Mouse (Mus musculus) midbrain, embryonic 16.5 days (tissue): Measurements from ENCODE around the gene Slc9b1. TPM values are rescaled to one million over a fixed set of nuclear protein-coding genes. Genes with fewer than 3 reads are reported as not detected.
A peak's percentile ranks its signal among the peaks of the same experiment; 100 is the strongest.

ENCODE experiments used
- ATAC-seq: fragments of 200-750 bp; cut with Nextera tagmentation; 2 replicates; pipeline ENCODE4 v1.8.0; 2017; ENCODE audit warnings: moderate TSS enrichment
- H3K27ac ChIP-seq: fragments of 300-500 bp; sonication (generic); 2 replicates; pipeline ENCODE4 v1.5.1; 2014; ENCODE audit warnings: mild to moderate bottlenecking, low read length, mixed read lengths
- H3K27me3 ChIP-seq: fragments of 300-500 bp; sonication (generic); 2 replicates; pipeline ENCODE4 v1.6.1; 2014; ENCODE audit warnings: low read depth, low read length, mixed read lengths; ENCODE audit not compliant: control insufficient read depth, insufficient read depth
- H3K36me3 ChIP-seq: fragments of 300-500 bp; sonication (generic); 2 replicates; pipeline ENCODE4 v1.6.1; 2014; ENCODE audit warnings: mild to moderate bottlenecking, low read length, moderate library complexity, mixed read lengths; ENCODE audit not compliant: control insufficient read depth, insufficient read depth
- H3K4me1 ChIP-seq: fragments of 300-500 bp; sonication (generic); 2 replicates; pipeline ENCODE4 v1.6.1; 2014; ENCODE audit warnings: mild to moderate bottlenecking, low read length, mixed read lengths; ENCODE audit not compliant: control insufficient read depth, insufficient read depth
- H3K4me2 ChIP-seq: fragments of 300-500 bp; sonication (generic); 2 replicates; pipeline ENCODE4 v1.6.1; 2014; ENCODE audit warnings: mild to moderate bottlenecking, low read length, mixed read lengths
- H3K4me3 ChIP-seq: fragments of 300-500 bp; sonication (generic); 2 replicates; pipeline ENCODE4 v1.5.1; 2014; ENCODE audit warnings: low read depth, mild to moderate bottlenecking, low read length, moderate library complexity, mixed read lengths
- H3K9ac ChIP-seq: fragments of 300-500 bp; sonication (generic); 2 replicates; pipeline ENCODE4 v1.6.1; 2014; ENCODE audit warnings: low read depth, low read length, mixed read lengths
- H3K9me3 ChIP-seq: fragments of 300-500 bp; sonication (generic); replicated peaks from 2 replicates; pipeline ENCODE4 v1.6.1; 2014; ENCODE audit warnings: mild to moderate bottlenecking, low read length, mixed read lengths; ENCODE audit not compliant: control insufficient read depth, poor library complexity, severe bottlenecking
- WGBS: fragments of 180-500 bp; shearing (Covaris S2); extraction: QIAGEN DNeasy Blood & Tissue Kit; methylation state at CpG from one replicate; pipeline ENCODE4 v1.1.7; 2014; 5-methylcytosine and 5-hydroxymethylcytosine counted together
- polyA plus RNA-seq: library from polyadenylated mRNA; unstranded; fragments of >200 nt; fragmentation: Nextera tagmentation; extraction: Ambion mirVana; gene quantifications from 2 replicates; pipeline ENCODE4 v1.2.1, GENCODE M21; 2015

Gene Slc9b1
- polyA plus RNA-seq, 1 experiment from 2014 or later, result 0.41 TPM

- Histone ChIP-seq H3K36me3 (no peaks in the 10 kb centered on the region), H3K4me3 (no peak overlapping the region), H3K27me3 (no peaks in the 10 kb centered on the region), H3K9me3 (no peaks in the 10 kb centered on the region), H3K4me2 (no peak overlapping the region), H3K27ac (no peak overlapping the region), H3K4me1 (peaks cover 15% of the 10 kb centered on the region), H3K9ac (no peak overlapping the region)
- WGBS, result 94% methylated on average over 3 of the region's 3 CpGs
- ATAC-seq, result no peak
These were observed 70.0 kb downstream of the Slc9b1 start for GRCm38 (mm10) chr3:135417799-135418198.

GRCm38 (mm10) chr3:135420542-135421309, 72.9 kb downstream of the Slc9b1 start:
- H3K4me2 ChIP-seq, result no peak overlapping the region
- no peaks in the 10 kb centered on the region for H3K9me3 ChIP-seq
- 90% methylated on average over 9 of the region's 9 CpGs for WGBS
- no peak for ATAC-seq
- H3K4me1 ChIP-seq, result peaks cover 23% of the 10 kb centered on the region
- no peaks in the 10 kb centered on the region for H3K36me3 ChIP-seq
- no peak overlapping the region for H3K4me3 ChIP-seq
- H3K27ac ChIP-seq, result no peak overlapping the region
- H3K9ac ChIP-seq, result no peak overlapping the region
- H3K27me3 ChIP-seq, result no peaks in the 10 kb centered on the region

DNA sequence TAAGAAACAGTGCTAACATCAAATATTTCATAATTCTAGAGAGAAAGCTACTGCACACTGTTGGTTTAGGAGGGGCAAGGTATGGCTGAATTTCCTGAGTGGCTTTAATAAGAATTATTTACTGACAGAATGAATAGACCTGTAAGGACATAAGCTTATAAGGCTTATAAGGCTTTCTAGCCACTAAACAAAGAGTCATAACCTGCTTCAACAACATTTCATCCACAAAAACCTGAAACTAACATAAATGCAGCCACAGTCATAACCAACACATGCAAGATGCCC, 73.4 kb downstream of the Slc9b1 start:
- Histone ChIP-seq H3K9me3 (no peaks in the 10 kb centered on the region), H3K4me2 (no peak overlapping the region), H3K4me3 (no peak overlapping the region), H3K36me3 (no peaks in the 10 kb centered on the region), H3K27ac (no peak overlapping the region), H3K9ac (no peak overlapping the region), H3K27me3 (no peaks in the 10 kb centered on the region), H3K4me1 (peaks cover 23% of the 10 kb centered on the region)
- no peak for ATAC-seq

GRCm38 (mm10) chr3:135422232-135422855, 74.5 kb downstream of the Slc9b1 start:
- Histone ChIP-seq H3K9ac (peak overlapping the region; percentile 85), H3K4me2 (peak overlapping the region; percentile 55), H3K27ac (peak overlapping the region; percentile 99), H3K9me3 (no peaks in the 10 kb centered on the region), H3K36me3 (no peaks in the 10 kb centered on the region), H3K4me1 (peaks cover 23% of the 10 kb centered on the region), H3K4me3 (peak overlapping the region; percentile 77), H3K27me3 (no peaks in the 10 kb centered on the region)
- no peak for ATAC-seq
- 31% methylated on average over 8 of the region's 8 CpGs for WGBS

- H3K36me3 ChIP-seq, result no peaks in the 10 kb centered on the region
- peak; percentile 99 for ATAC-seq
- peak overlapping the region; percentile 85 for H3K9ac ChIP-seq
- no peaks in the 10 kb centered on the region for H3K27me3 ChIP-seq
- H3K27ac ChIP-seq, result peak overlapping the region; percentile 99
- peak overlapping the region; percentile 82 for H3K4me2 ChIP-seq
- peak overlapping the region; percentile 77 for H3K4me3 ChIP-seq
- peaks cover 23% of the 10 kb centered on the region for H3K4me1 ChIP-seq
- WGBS, result under 1% methylated on average over 72 of the region's 103 CpGs
- H3K9me3 ChIP-seq, result no peaks in the 10 kb centered on the region
These were observed 75.2 kb downstream of the Slc9b1 start for GRCm38 (mm10) chr3:135422856-135423607.

GRCm38 (mm10) chr3:135423608-135424212, 75.9 kb downstream of the Slc9b1 start, which contains the start of gene Cisd2:
Gene Cisd2, minus strand, starts transcription at chr3:135423925.
- H3K4me2 ChIP-seq, result peak within 1 kb of the TSS; percentile 82
- H3K4me3 ChIP-seq, result peak within 1 kb of the TSS; percentile 77
- H3K4me1 ChIP-seq, result peaks cover 23% of the 10 kb centered on the region
- peak; percentile 44 for ATAC-seq
- peak within 1 kb of the TSS; percentile 99 for H3K27ac ChIP-seq
- H3K9ac ChIP-seq, result peak within 1 kb of the TSS; percentile 85
- H3K36me3 ChIP-seq, result no peaks in the 10 kb centered on the region
- no peaks in the 10 kb centered on the region for H3K9me3 ChIP-seq
- H3K27me3 ChIP-seq, result no peaks in the 10 kb centered on the region
- WGBS, result 2% methylated on average over 8 of the region's 8 CpGs

DNA sequence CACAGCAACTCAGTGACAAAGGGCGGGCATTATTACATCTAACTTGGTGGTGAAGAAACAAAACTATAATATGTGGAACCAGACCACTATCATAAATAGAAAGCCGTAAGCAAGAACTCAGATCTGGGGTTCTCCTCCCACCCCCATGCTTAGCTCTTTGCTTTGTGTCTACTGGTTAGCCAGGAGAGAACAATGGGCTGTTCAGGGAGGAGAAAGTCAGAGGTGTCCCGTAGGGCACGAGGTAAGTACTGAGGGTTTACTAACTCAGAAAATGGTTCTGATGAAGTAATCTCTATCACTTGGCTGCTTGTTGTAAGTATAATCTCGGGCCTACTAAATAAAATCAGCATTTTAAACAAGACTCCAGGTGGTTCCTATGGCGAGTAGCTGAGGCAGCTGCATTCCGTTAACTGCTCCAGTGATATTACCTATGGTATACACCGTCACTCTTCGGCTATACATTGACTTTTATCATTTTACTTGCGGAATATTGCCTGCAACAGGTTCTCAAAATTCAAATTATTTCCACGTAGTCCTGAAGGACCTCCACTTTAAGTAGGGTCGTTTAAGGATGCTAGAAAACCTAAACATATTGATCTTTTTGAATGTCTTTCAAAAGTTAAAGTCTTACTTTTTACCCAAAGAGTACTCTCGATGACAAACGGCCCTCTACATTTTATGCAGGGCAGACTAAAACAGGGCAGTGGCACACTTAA, 89.2 kb downstream of the Slc9b1 start:
- no peak for ATAC-seq
- peak overlapping the region; percentile 98 for H3K27ac ChIP-seq
- peak overlapping the region; percentile 72 for H3K4me2 ChIP-seq
- H3K36me3 ChIP-seq, result no peaks in the 10 kb centered on the region
- peaks cover 20% of the 10 kb centered on the region for H3K4me1 ChIP-seq
- H3K9me3 ChIP-seq, result no peaks in the 10 kb centered on the region
- no peaks in the 10 kb centered on the region for H3K27me3 ChIP-seq
- H3K4me3 ChIP-seq, result peak overlapping the region; percentile 91
- H3K9ac ChIP-seq, result peak overlapping the region; percentile 69
- WGBS, result 32% methylated on average over 14 of the region's 14 CpGs

DNA sequence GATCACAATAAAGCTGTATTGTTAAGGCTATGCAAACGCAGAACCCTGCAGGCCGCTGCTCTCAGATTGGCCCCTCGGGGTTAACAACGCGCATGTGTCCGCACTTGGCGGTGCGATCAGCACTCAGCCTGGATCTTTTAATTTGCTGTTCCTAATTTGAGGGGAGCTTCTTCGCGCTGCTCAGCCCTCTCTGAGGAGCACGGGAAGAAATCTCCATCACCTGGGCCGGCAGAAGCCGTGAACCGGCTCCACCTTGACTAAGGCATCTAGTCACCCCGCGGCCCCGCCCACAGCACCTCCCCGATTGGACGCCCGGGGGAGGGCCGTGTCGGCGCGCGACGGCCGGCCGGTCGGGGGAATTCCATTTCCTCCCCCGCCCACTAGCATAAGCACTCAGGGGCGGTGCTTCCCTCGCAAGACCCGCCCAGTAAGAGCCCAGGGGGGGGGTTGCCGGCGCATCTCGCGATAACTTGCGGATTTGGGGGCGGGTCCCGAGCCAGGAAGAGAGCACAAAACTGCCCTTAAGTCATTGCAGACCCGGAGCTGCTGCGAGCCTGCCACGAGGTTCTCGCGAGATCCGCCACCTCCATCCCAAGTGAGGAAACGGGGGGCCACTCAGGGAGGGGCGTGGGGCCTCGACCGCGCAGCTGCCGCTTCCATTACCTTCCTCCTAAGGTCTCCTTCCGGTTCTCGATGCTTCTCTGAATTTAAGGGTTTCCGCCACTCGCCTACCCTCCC, 90.1 kb downstream of the Slc9b1 start, which contains the start of gene Ube2d3:
Ube2d3 (plus strand) TSS at position 392 of the 738 bp plus-strand sequence.
- Histone ChIP-seq H3K4me3 (peak within 1 kb of the TSS; percentile 91), H3K4me1 (peaks cover 24% of the 10 kb centered on the region), H3K27me3 (no peaks in the 10 kb centered on the region), H3K27ac (peak within 1 kb of the TSS; percentile 98), H3K9me3 (no peaks in the 10 kb centered on the region), H3K9ac (peak within 1 kb of the TSS; percentile 96), H3K4me2 (peak within 1 kb of the TSS; percentile 86), H3K36me3 (no peaks in the 10 kb centered on the region)
- under 1% methylated on average over 55 of the region's 56 CpGs for WGBS
- peak; percentile 97 for ATAC-seq
